Mouse (Mus musculus) layer of hippocampus, postnatal 14 days (tissue): ENCODE data around the gene Utp3. TPM values are rescaled to one million over a fixed set of nuclear protein-coding genes. Genes with fewer than 3 reads are reported as not detected.
"Not testable (repeated sequence)": the region's sequence is repeated elsewhere in the genome, so short reads cannot be mapped to it uniquely, and the experiment has no call there.

Experiments
- DNase-seq, 2 experiments: peaks; one replicate each; pipeline ENCODE4 v3.0.0; 2021 to 2022; ENCODE audit warnings: low spot score in 2 of 2, mixed read lengths in 1 of 2
- long read RNA-seq, 2 experiments: library from polyadenylated mRNA; stranded (forward); transcript quantifications; one replicate each; pipeline ENCODE4 v2.0.0; 2021
- total RNA-seq, 2 experiments: library from RNA; stranded (reverse); gene quantifications; 2 replicates each; pipeline ENCODE4 v1.2.3; 2021

Gene Utp3
- 10 to 100 TPM; 25.5 to 26.3 TPM for total RNA-seq
- long read RNA-seq, experiment 1, transcript Utp3-201 (1 exons, 1,629 nt), result major isoform, 29 of 29 reads
- long read RNA-seq, experiment 1, partial matches to known transcripts, result 0 of 29 reads
- long read RNA-seq, experiment 1, other reads (novel, unspliced or antisense), result 0 of 29 reads
- long read RNA-seq, experiment 2, transcript Utp3-201 (1 exons, 1,629 nt), result major isoform, 34 of 35 reads
- long read RNA-seq, experiment 2, partial matches to known transcripts, result 0 of 35 reads
- long read RNA-seq, experiment 2, other reads (novel, unspliced or antisense), result 1 of 35 reads

DNA sequence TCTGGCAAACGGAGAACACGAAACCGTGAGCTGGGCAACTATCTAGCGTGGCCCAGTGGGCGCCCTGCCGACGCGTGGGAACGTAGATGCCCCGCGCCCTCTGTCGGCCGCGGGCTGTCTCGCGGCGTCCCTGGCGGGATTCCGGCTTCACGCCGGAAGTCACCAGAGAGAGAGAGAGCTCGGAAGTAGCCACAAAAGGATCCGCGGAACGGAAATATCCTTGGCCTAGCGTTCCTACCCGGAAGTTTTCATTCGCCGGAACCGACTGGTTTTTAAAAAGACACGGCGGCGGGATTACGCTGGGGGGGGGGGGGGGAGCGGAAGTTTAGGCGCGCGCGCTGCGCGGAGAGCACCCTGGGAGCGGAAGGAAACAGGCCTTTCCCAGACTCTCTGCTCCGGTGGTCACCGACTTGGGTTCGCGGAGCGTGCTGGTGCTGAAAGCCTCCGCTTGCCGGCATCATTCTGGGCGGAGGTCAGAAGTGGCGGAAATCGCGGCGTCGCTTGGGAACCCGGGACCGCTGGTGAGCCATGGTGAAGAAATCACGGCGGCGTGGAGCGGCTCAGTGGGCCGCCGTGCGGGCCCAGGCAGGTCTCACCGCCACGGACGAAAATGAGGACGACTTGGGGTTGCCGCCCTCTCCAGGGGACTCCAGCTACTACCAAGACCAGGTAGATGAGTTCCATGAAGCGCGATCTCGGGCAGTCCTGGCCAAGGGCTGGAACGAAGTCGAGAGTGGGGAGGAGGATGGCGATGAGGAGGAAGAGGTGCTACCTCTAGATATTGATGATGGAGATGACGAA lies at the start of gene Utp3:
Utp3 (plus strand) TSS at position 377 of the 801 bp plus-strand sequence.
- DNase-seq, result peak; percentile 97

GRCm38 (mm10) chr5:88508555-88508954 lies 45.7 kb upstream of the Utp3 start:
- DNase-seq, result no peak

- DNase-seq, result no peak
Measured at GRCm38 (mm10) chr5:88508990-88509389, 45.3 kb upstream of the Utp3 start.

GRCm38 (mm10) chr5:88519232-88519631 lies 35.0 kb upstream of the Utp3 start:
- peak in 1 of 2 experiments; percentile 52 for DNase-seq

DNA sequence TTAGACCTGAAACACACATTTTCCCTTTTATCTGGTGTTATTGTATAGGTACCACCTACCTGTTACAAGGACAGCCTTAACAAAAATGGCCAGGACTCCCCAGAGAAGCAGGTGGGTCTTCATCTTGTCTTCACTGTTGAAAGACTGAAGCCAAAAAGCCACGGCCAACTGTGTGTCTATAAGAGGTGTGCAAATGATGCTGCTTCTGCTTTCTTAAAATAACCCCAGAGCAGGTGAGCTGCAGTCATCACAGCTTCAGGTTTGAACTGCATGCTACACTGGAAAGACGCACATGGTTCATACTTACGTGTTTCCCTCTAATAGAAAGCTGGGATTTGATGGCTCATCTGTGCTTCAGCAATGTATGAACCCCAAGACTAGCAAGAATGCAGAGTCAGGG lies 26.6 kb upstream of the Utp3 start, which contains the start of gene Jchain:
Jchain (minus strand) TSS at position 235 of the 400 bp plus-strand sequence.
- DNase-seq, result no peak

- no peak for DNase-seq
Measured at GRCm38 (mm10) chr5:88530908-88531307, 23.4 kb upstream of the Utp3 start.

GRCm38 (mm10) chr5:88534697-88535096 lies 19.6 kb upstream of the Utp3 start:
- no peak for DNase-seq

DNA sequence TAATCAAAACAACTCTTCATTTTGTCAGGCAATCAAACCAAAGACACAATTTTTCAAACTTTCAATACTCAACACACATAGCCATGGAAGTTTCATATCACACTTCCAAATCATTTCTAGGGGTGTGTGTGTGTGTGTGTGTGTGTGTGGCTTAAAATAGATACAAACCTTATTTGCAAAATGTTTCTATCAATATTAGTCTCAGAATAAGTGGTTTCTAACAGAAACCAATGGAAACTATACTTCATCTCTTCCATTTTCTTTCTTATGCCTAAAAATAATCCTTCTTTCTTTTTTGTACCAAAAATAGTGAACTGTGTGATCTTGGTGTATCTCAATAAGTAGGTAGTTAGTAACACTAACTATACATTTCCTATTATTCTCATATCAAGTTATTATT lies 13.4 kb upstream of the Utp3 start:
- DNase-seq, result no peak

DNA sequence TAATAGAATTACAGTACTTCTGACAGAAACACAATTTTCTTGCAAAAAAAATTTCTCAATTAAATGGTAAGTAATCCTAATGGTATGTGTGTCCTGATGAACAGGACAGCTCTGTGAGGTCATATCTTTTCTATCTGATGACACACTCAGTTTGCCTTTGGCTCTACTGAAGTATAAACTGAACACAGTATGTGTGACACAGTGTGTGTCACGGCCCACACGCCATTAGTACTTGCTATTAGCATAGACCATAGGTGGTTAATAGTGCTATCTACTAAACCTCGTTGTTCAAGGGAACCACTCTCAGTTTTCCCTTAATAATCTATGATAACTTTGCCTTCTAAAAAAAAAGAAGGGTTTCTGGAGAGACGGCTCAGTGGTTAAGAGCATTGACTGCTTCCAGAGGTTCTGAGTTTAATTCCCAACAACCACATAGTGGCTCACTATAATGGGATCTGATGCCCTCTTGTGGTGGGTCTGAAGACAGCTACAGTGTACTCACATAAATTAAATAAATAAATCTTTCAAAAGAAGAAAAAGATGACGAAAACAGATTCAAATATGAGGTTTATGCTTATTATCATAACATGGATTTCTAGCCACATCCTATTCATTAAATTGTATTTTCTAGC lies 11.5 kb upstream of the Utp3 start:
- peak; percentile 22 to 57 for DNase-seq

DNA sequence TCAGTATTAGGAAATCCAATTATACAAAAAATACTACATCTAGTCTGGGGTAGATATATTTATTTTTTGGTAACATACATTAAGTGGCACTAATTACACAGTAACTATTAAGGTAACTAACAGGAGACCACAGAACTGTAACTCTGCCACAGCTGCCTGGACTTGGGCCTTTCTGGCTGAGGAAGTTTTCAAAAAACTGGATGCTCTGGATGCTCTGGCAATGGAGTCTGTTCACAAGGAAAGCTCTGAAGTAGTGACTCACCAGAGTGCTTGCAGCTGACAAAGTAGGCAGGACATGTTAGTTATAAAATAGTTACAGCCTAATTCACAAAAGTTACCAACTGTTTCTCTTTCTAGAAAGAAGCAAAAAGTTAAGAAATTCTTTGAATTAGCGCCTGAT lies 9.9 kb upstream of the Utp3 start:
- DNase-seq, result not testable (repeated sequence)

DNA sequence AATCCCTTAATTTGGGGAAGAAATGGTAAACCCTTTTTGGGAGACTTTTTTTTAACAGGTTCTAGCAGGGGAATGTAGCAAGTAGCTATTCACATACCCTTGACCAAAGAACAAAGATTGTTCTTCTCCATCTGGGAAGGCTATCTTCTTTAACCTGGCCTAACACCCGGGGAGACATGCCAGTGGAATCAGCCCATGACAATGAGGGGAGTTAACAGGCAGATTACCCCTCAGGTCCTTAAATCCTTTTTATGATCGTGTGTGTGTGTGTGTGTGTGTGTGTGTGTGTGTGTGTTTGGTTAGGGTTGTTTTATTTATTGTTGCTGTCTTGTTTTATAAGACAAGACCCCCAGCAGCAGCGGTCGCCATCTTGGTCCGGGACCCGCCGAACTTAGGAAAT lies 8.7 kb upstream of the Utp3 start:
- DNase-seq, result no peak

DNA sequence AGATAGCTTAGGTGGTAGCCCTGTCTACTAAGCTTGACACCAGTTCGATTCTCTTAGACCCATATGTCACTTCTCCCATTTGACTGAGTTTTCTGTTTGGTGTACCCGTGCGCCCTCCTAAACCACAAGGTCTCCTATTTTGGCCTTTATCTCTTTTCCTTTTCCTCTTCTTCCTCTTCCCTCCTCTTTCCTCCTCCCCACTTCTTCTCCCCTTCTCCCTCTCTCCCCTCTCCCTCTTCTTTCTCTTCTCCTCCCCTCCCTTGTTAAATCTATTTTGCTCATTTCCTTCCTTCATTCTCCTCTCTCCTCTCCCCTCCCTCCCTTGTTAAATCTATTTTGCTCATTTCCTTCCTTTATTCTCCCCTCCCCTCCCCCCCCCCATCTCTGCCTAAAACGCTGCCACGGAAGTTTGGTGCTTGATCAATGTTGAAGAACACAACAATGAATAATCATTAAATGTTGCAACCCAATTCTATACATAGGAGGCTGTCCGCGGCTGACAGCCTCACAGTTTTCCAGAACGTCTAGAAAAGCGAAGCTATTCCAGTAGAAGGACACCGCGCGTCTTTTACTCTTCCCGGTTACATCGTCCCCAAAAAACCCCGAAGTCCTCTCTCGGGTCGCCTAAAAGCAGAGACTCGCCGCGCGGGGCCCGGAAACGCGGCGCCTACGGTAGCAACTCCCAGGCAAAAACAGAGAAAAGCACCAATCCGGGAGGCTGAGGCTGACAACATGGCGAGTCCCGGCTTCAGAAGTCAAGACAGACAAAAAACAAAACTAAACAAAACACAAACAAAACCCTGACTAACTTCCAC lies 784 bp upstream of the Utp3 start:
- no peak for DNase-seq

DNA sequence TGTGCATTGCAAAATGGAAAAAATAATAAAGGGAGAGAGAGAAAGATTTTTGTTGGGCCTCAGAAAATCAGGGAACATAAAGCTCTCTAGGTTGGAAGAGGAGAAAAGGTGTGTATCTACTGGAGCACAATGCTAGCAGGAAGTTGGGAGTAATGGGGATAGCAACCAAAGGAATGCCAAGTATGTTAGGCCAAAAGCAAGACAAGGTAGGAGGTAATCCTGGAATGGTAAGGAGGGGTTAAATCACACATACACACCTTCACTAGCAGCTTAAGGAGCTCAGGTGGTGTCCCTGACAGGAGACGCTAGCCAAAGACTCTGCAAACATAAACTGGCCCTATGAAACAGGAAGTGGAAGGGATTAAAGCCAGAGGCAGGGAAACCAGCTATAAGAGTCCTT lies 4.7 kb downstream of the Utp3 start:
- no peak for DNase-seq

- no peak for DNase-seq
Measured at GRCm38 (mm10) chr5:88561080-88561814, 7.0 kb downstream of the Utp3 start.

GRCm38 (mm10) chr5:88562863-88563780 lies 8.9 kb downstream of the Utp3 start:
- no peak for DNase-seq

- DNase-seq, result peak; percentile 77 to 78
Measured at GRCm38 (mm10) chr5:88564501-88565147, 10.4 kb downstream of the Utp3 start, which contains the start of gene Rufy3. Gene Rufy3, plus strand, starts transcription at chr5:88565040.

DNA sequence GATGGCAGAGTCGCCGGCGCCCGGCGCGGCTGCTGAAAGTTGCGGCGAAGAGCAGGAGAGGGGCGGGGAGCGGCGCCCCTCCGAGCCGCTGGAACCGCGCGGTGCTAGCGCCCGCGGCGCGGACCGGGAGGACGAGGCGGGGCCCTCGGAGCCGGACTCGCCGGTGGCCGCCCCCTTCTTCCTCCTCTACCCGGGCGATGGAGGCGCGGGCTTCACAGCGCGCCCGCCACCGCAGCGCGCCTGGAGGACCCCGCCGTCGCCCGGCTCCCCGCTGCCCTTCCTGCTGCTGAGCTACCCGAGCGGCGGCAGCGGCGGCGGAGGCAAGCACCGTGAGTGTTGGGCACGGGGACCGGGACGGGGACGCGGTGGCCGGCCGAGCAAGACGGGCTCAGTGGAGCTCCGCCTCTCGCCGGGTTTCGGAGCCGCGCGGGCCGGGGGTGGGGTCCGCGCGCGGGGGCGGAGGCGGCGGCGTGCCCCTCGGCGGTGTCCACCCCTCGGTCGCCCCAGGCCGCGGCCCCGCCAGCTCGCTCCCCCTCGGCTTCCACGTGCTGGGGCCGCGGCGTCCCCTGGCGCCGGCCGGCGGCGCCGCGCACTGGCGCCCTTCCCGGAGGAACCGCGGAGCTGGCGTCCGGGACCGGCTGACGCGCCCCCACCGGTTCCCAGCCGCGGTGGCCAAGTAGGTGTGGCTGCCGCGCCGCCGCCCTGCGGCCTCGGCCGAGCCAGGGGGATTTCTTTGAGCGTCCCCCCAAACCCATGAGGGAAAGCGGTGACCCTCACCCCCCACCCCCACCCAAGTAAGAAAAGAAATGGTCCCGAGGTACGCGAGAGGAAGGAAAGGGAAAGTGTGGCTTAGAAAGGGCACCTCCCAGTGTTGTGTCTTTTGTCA lies 11.1 kb downstream of the Utp3 start:
- peak; percentile 44 to 56 for DNase-seq
